Comparison of ENCODE assay signal across 22 mouse cellular contexts in genomic region chr2:156310455-156310854, GRCm38 (mm10).
"Had no signal": no experiment of that assay in that cellular context is flagged by ENCODE, and none has a peak within 500 bp of the region (broad histone marks: within the 10 kb centered on the region; RNA-seq: fewer than 3 reads in every experiment).

No protein-coding gene starts in this region.

- H3K4me2 ChIP-seq: lung, embryonic 15.5 days had no signal

- H3K27me3 ChIP-seq: liver, embryonic 13.5 days; liver, embryonic 15.5 days; lung, embryonic 15.5 days; midbrain, embryonic 13.5 days; neural tube, embryonic 13.5 days; neural tube, embryonic 15.5 days had no signal

- H3K27ac ChIP-seq: liver, embryonic 13.5 days; liver, embryonic 15.5 days; lung, embryonic 15.5 days; midbrain, embryonic 10.5 days had no signal

- ATAC-seq: liver, postnatal 0 days; lung, postnatal 0 days; midbrain, embryonic 13.5 days; midbrain, embryonic 16.5 days had no signal

- H3K9ac ChIP-seq: liver, postnatal 0 days; lung, embryonic 15.5 days had no signal

- H3K9me3 ChIP-seq: liver, embryonic 13.5 days; liver, embryonic 15.5 days; lung, embryonic 15.5 days; midbrain, embryonic 10.5 days; midbrain, embryonic 13.5 days; neural tube, embryonic 13.5 days; neural tube, embryonic 15.5 days had no signal

- H3K4me3 ChIP-seq: myocyte had no signal

- DNase-seq: liver, embryonic 13.5 days; liver, postnatal 0 days; lung, adult 2 months; lung, postnatal 14 days; lung, postnatal 36 days; retina, postnatal 1 day; right cerebral cortex, adult 18-20 months; right cerebral cortex, postnatal 25 days; right cerebral cortex, postnatal 4 days; spleen, adult 18-20 months; thymus, adult 18-20 months; thymus, postnatal 14 days; thymus, postnatal 36 days had no signal
